ENCODE assay signal across 21 mouse cellular contexts in the genomic region with DNA sequence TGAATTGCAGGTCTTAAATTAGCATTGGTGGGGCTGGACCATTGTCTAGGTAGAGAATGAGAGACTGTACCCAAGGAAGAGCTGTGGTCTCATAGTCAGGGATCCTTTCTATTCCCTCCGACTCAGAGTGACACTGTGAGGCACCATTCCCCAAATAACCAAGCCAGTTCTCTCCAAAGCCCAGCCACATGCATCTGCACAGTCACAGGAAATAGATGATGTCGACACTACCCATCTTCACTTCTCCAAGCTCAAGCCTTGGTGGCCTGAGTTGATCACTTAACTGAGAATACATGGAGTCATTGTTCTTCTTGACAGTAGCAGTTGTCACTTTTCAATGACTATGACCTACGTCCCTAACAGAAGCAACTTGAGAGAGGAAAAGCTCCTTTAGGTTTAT.
DNase-seq lines count a peak whose midpoint lies in the region; ATAC-seq lines count a peak whose summit lies in the region.
"Had no signal": no experiment of that assay in that cellular context is flagged by ENCODE, and none has a peak within 500 bp of the region (broad histone marks: within the 10 kb centered on the region; RNA-seq: fewer than 3 reads in every experiment).

No protein-coding gene starts in this region.

- H3K27ac ChIP-seq in forebrain, embryonic 15.5 days (replicated peaks): peak overlapping the region; percentile 25; the same call in 1 of the 2 replicates
- H3K27ac ChIP-seq in forebrain, embryonic 13.5 days: no peak overlapping the region
- no peak overlapping the region for H3K27ac ChIP-seq in liver, embryonic 16.5 days (ENCODE audit: low read length)
- H3K27ac ChIP-seq in liver, embryonic 11.5 days (ENCODE audit: low read depth, low read length): no peak overlapping the region
- H3K27ac ChIP-seq: embryonic facial prominence, embryonic 10.5 days; gastrocnemius, adult 2 months; kidney, postnatal 0 days; limb, embryonic 13.5 days; liver, embryonic 14.5 days had no signal

- ATAC-seq in forebrain, embryonic 15.5 days (replicated peaks): no peak
- ATAC-seq in forebrain, embryonic 13.5 days: no peak
- peak; percentile 24; the same call in 1 of the 2 replicates for ATAC-seq in liver, embryonic 16.5 days (ENCODE audit: low read depth)
- ATAC-seq in liver, embryonic 11.5 days (replicated peaks; ENCODE audit: low FRiP score): no peak
- ATAC-seq in hematopoietic stem cell, adult 5-6 weeks (replicated peaks in 1 of 2; ENCODE audit: insufficient read depth in 1 of 2, low FRiP score in 2 of 2, low TSS enrichment in 1 of 2, low read depth in 1 of 2, poor library complexity in 2 of 2, severe bottlenecking in 2 of 2): peak; percentile 40 to 55; a peak in 1 of 4 replicates
- ATAC-seq in neutrophil, adult 5-6 weeks (ENCODE audit: extremely low read depth, insufficient number of reproducible peaks, low FRiP score, poor library complexity, severe bottlenecking): peak; percentile 22; the same call in 1 of the 2 replicates

- H3K4me2 ChIP-seq in forebrain, embryonic 15.5 days (replicated peaks): no peak overlapping the region
- no peak overlapping the region for H3K4me2 ChIP-seq in forebrain, embryonic 13.5 days
- H3K4me2 ChIP-seq in liver, embryonic 16.5 days (ENCODE audit: low read depth, low read length): no peak overlapping the region
- no peak overlapping the region for H3K4me2 ChIP-seq in liver, embryonic 11.5 days
- H3K4me2 ChIP-seq: heart, embryonic 11.5 days; limb, embryonic 13.5 days had no signal

- H3K9ac ChIP-seq in forebrain, embryonic 15.5 days (replicated peaks): no peak overlapping the region
- H3K9ac ChIP-seq in forebrain, embryonic 13.5 days: no peak overlapping the region
- H3K9ac ChIP-seq in liver, embryonic 16.5 days (ENCODE audit: low read depth, low read length): no peak overlapping the region
- no peak overlapping the region for H3K9ac ChIP-seq in liver, embryonic 11.5 days (ENCODE audit: low read depth, low read length)
- H3K9ac ChIP-seq: limb, embryonic 13.5 days; liver, embryonic 14.5 days had no signal

- DNase-seq in liver, embryonic 11.5 days (ENCODE audit: low spot score): no peak
- DNase-seq in left cerebral cortex, postnatal 10 days (ENCODE audit: extremely low spot score in 1 of 2, low spot score in 2 of 2): no peak
- no peak for DNase-seq in spleen, postnatal 36 days (ENCODE audit: low spot score in 2 of 2)
- DNase-seq: adrenal gland, postnatal 10 days; cerebellum, adult 11 months; cerebellum, adult 9-11 months; gastrocnemius, adult 2 months; kidney, adult 2 months; midbrain, embryonic 14.5 days had no signal

- H3K27me3 ChIP-seq in forebrain, embryonic 15.5 days: no peaks in the 10 kb centered on the region
- no peaks in the 10 kb centered on the region for H3K27me3 ChIP-seq in forebrain, embryonic 13.5 days
- H3K27me3 ChIP-seq in liver, embryonic 16.5 days (ENCODE audit: control insufficient read depth, insufficient read depth, low read depth, low read length): no peaks in the 10 kb centered on the region
- no peaks in the 10 kb centered on the region for H3K27me3 ChIP-seq in liver, embryonic 11.5 days (replicated peaks; ENCODE audit: control insufficient read depth, insufficient read depth, low read length)
- H3K27me3 ChIP-seq: limb, embryonic 13.5 days; megakaryocyte, embryonic 14.5 days had no signal

- H3K9me3 ChIP-seq in forebrain, embryonic 15.5 days: no peaks in the 10 kb centered on the region
- H3K9me3 ChIP-seq in forebrain, embryonic 13.5 days (replicated peaks): no peaks in the 10 kb centered on the region
- H3K9me3 ChIP-seq in liver, embryonic 16.5 days (replicated peaks; ENCODE audit: control insufficient read depth, low read length): no peaks in the 10 kb centered on the region
- no peaks in the 10 kb centered on the region for H3K9me3 ChIP-seq in liver, embryonic 11.5 days (ENCODE audit: control insufficient read depth, low read length)
- H3K9me3 ChIP-seq: embryonic facial prominence, embryonic 10.5 days; limb, embryonic 13.5 days; megakaryocyte, embryonic 14.5 days had no signal

- intact Hi-C loops in left cerebral cortex, postnatal 10 days (cut with DNase I): no loop called here

- WGBS in forebrain, embryonic 15.5 days: 90% methylated on average over 3 of the region's 3 CpGs
- WGBS in forebrain, embryonic 13.5 days: 98% methylated on average over 3 of the region's 3 CpGs
- 44% methylated on average over 3 of the region's 3 CpGs for WGBS in liver, embryonic 16.5 days (ENCODE audit: insufficient replicate concordance)
- 66% methylated on average over 3 of the region's 3 CpGs for WGBS in liver, embryonic 11.5 days

- no peaks in the 10 kb centered on the region for H3K36me3 ChIP-seq in forebrain, embryonic 15.5 days
- H3K36me3 ChIP-seq in forebrain, embryonic 13.5 days (ENCODE audit: poor library complexity, severe bottlenecking): no peaks in the 10 kb centered on the region
- no peaks in the 10 kb centered on the region for H3K36me3 ChIP-seq in liver, embryonic 16.5 days (ENCODE audit: control insufficient read depth, insufficient read depth)
- H3K36me3 ChIP-seq in liver, embryonic 11.5 days (ENCODE audit: control insufficient read depth, insufficient read depth, low read length): no peaks in the 10 kb centered on the region
- H3K36me3 ChIP-seq: embryonic facial prominence, embryonic 10.5 days; limb, embryonic 13.5 days had no signal

- no peak overlapping the region for H3K4me3 ChIP-seq in forebrain, embryonic 15.5 days
- H3K4me3 ChIP-seq in forebrain, embryonic 13.5 days: no peak overlapping the region
- no peak overlapping the region for H3K4me3 ChIP-seq in liver, embryonic 16.5 days (ENCODE audit: low read depth, low read length)
- no peak overlapping the region for H3K4me3 ChIP-seq in liver, embryonic 11.5 days (ENCODE audit: low read depth, low read length)
- H3K4me3 ChIP-seq: embryonic facial prominence, embryonic 10.5 days; gastrocnemius, adult 2 months; limb, embryonic 13.5 days; megakaryocyte, embryonic 14.5 days; myocyte had no signal

- H3K4me1 ChIP-seq in forebrain, embryonic 15.5 days: peaks cover 5% of the 10 kb centered on the region; the same call in 1 of the 2 replicates
- peaks cover 16% of the 10 kb centered on the region; the same call in 1 of the 2 replicates for H3K4me1 ChIP-seq in forebrain, embryonic 13.5 days
- no peaks in the 10 kb centered on the region; the same call in 1 of the 2 replicates for H3K4me1 ChIP-seq in liver, embryonic 16.5 days (ENCODE audit: control insufficient read depth, low read depth, low read length)
- H3K4me1 ChIP-seq in liver, embryonic 11.5 days (replicated peaks; ENCODE audit: control insufficient read depth, insufficient read depth, low read length): no peaks in the 10 kb centered on the region
- H3K4me1 ChIP-seq: limb, embryonic 13.5 days had no signal

Comparison
In these comparisons a context has a peak if more than half of its experiments do, and no peak if none do; other contexts are left out.
1. ATAC-seq: peak in liver, embryonic 16.5 days (single experiment), hematopoietic stem cell, adult 5-6 weeks (2 of 2) and neutrophil, adult 5-6 weeks (single experiment); none in forebrain, embryonic 15.5 days (single experiment), forebrain, embryonic 13.5 days (single experiment) and liver, embryonic 11.5 days (single experiment).